Mouse (Mus musculus): ENCODE results near the gene Pepd. TPM values are rescaled to one million over a fixed set of nuclear protein-coding genes. Genes with fewer than 3 reads are reported as not detected.
A peak's percentile ranks its signal among the peaks of the same experiment; 100 is the strongest.

Pepd gene
- polyA plus RNA-seq, 2 experiments from 2014 or later: 53.8 to 54.2 TPM

GRCm38 (mm10) chr7:35029228-35029627 is 117.0 kb downstream of the Pepd start:
- no peak for ATAC-seq

GRCm38 (mm10) chr7:35029648-35030047 is 117.5 kb downstream of the Pepd start:
- ATAC-seq: no peak

- ATAC-seq: no peak
Observed at GRCm38 (mm10) chr7:35030567-35030966, 118.4 kb downstream of the Pepd start.

- no peak for ATAC-seq
Observed at GRCm38 (mm10) chr7:35035141-35035553, 123.0 kb downstream of the Pepd start.

GRCm38 (mm10) chr7:35035565-35035964 is 123.4 kb downstream of the Pepd start:
- no peak for ATAC-seq

GRCm38 (mm10) chr7:35036266-35036731 is 124.1 kb downstream of the Pepd start:
- no peak for ATAC-seq

- no peak for ATAC-seq
Observed at GRCm38 (mm10) chr7:35037408-35037807, 125.2 kb downstream of the Pepd start.

GRCm38 (mm10) chr7:35040176-35040972 is 128.2 kb downstream of the Pepd start:
- ATAC-seq: no peak

- ATAC-seq: no peak
Observed at GRCm38 (mm10) chr7:35041286-35042208, 129.4 kb downstream of the Pepd start.

GRCm38 (mm10) chr7:35042209-35042554 is 130.0 kb downstream of the Pepd start:
- no peak for ATAC-seq

GRCm38 (mm10) chr7:35042759-35043217 is 130.6 kb downstream of the Pepd start:
- ATAC-seq: no peak

GRCm38 (mm10) chr7:35043266-35043817 is 131.2 kb downstream of the Pepd start:
- ATAC-seq: no peak

- no peak for ATAC-seq
Observed at GRCm38 (mm10) chr7:35044719-35045118, 132.5 kb downstream of the Pepd start.

- no peak for ATAC-seq
Observed at GRCm38 (mm10) chr7:35046091-35046490, 133.9 kb downstream of the Pepd start.

- ATAC-seq: no peak
Observed at GRCm38 (mm10) chr7:35050540-35050939, 138.4 kb downstream of the Pepd start.

GRCm38 (mm10) chr7:35053161-35053560 is 141.0 kb downstream of the Pepd start:
- ATAC-seq: no peak

GRCm38 (mm10) chr7:35054286-35054685 is 142.1 kb downstream of the Pepd start:
- ATAC-seq: no peak

- ATAC-seq: no peak
Observed at GRCm38 (mm10) chr7:35054977-35055618, 142.9 kb downstream of the Pepd start.

GRCm38 (mm10) chr7:35055619-35056435 is 143.6 kb downstream of the Pepd start:
- ATAC-seq: peak; percentile 20

GRCm38 (mm10) chr7:35056436-35056864 is 144.3 kb downstream of the Pepd start, which contains the start of gene Cebpg:
Gene Cebpg (minus strand): TSS chr7:35056573.
- peak; percentile 95 for ATAC-seq

- peak; percentile 21 for ATAC-seq
Observed at GRCm38 (mm10) chr7:35056999-35057398, 144.8 kb downstream of the Pepd start.

Measured in activated CD4-positive, CD25-positive, alpha-beta regulatory T cell, adult 4 months (primary cell).